Mouse (Mus musculus) gastrocnemius, postnatal 4 days (tissue): ENCODE measurements at regions not wholly inside any gene's neighbourhood (a gene's known extent, or its start where the extent isn't known, plus 50 kb on each side); places are given as distances from the start of the nearest gene placed in this dataset.
"Not testable (repeated sequence)": the region's sequence is repeated elsewhere in the genome, so short reads cannot be mapped to it uniquely, and the experiment has no call there.

ENCODE experiments used
- DNase-seq, 2 experiments: peaks; one replicate each; pipeline ENCODE4 v3.0.0; 2021 to 2022; ENCODE audit warnings: low spot score in 2 of 2, mixed read lengths in 2 of 2

DNA sequence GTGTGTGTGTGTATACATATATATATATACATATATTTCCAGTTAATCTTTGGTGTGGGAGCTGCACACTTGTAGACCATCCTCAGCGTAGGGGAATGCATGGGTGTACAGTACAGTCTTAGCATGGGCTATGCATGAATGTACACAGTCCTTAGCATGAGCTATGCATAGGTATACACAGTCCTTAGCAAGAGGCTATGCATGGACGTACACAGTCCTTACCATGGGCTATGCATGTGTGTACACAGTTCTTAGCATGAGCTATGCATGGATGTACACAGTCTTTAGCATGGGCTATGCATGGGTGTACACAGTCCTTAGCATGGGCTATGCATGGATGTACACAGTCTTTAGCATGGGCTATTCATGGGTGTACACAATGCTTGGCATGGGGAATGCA is 70.5 kb downstream of the Rchy1 start:
- DNase-seq, result no peak

DNA sequence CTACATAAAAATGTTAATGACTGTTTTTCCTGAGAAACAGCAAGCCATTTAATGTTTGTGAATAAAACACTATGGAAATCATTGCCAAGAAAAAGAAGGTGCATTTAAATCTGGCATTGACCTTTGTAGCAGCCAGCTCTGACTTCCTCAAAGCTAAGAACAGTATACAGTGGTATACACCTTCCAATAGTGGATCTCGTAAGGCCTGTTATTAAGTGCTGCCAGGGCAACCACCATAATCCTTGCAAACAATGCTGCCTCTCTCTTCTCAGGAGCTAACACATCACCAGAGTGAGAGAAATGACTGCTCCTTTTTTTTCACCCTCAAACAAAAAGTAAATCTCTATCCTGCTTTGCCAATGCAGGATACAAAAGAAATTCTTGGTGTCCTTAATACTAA is 81.1 kb downstream of the Rchy1 start:
- DNase-seq, result no peak

DNA sequence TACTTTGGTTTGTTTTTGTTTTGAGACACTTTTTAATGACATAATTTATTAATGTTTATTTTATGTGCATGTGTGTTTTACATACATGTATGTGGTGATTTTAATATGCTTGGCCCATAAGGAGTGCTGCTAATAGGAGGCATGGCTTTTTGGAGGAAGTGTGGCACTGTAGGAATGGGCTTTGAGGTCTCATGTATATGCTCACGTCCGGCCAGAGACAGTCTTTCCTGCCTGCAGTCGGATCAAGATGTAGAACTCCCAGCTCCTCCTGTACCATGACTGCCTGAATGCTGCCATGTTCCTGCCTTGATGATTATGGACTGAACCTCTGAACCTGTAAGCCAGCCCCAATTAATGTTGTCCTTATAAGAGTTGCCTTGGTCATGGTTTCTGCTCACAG is 82.6 kb downstream of the Rchy1 start:
- DNase-seq, result no peak

DNA sequence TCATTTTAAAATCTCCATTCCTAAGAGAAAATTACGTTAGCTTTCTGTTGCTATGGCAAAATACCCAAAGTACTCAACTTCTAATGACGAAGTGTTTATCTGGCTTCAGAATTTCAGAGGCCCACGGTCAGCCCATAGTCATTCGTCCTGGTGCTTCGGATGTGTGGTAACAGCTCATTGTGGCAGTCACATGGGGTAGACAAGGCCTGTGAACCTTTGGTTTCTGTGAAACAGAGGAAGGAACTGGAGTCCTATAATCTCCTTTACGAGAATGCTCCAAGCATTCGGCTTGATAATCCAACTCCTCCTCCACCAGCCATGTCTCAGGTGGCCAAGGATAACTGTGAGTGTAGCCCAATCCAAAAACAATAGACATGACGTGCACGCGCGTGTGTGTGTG is 84.2 kb downstream of the Rchy1 start:
- no peak for DNase-seq

DNA sequence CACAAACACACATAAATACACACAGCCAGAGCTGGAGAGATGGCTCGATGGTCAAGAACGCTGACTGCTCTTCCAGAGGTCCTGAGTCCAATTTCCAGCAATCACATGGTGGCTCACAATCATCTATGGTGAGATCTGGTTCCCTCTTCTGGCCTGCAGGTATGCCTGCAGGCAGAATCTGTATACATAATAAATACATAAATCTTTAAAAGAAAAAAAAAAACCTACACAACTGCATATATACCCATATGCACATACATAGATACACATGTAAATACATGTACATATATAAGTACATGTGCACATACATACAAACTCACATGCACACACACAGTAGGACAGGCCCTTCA is 86.2 kb downstream of the Rchy1 start:
- DNase-seq, result no peak

DNA sequence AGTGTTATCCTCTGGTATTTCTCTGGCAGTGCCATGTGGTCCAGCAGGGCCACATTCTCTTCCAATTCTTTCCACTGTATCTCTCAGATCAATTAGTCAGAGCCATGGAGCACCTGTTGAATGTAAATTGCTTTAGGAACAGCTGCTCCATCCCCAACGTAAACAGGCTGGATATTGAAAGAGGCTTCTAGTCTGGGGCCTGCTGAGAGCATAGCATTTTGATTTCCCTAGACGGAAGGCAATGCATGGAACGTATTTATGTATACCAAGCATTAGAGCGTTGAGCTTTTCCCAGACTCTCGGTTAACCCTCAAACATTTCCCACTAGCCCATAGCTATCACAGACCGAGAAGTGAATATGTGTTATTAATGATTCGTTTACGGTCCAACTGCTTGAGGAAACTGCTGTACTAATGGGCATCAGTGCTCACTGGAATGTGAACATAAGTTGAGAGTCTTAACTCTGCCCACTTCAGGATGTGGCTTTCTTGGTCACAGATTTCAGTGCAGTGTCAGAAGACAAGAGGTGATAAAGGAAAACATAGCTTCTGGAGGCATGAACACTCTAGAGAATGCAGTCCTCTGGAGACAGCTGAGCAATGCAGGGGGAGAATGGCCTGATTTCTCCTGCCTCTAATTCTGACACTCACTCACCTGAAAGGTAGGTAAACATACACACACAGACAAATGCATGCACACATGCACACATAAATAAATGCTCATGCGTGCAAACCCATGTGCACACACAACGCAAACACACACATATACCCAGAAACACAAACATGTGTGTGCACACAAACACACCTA is 86.8 kb downstream of the Rchy1 start:
- DNase-seq, result no peak

DNA sequence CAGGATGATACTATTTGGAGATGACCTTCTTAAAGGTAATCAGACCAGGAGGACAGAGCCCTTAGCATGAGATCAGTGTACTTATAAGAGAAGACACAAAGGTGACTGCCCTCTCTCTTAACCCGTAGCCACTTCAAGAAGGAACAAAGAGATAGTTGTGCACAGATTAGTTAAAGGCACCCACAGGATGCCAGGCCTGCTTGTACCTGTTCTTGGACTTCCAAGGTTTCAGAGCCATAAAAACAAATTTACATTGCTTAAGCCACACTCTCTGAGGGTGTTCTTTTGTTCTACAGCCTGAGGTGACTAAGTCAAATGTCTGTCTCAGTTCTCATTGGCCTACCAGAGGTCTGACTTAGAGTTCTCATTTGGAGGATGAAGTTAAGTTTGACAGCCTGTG is 90.1 kb downstream of the Rchy1 start:
- no peak for DNase-seq

DNA sequence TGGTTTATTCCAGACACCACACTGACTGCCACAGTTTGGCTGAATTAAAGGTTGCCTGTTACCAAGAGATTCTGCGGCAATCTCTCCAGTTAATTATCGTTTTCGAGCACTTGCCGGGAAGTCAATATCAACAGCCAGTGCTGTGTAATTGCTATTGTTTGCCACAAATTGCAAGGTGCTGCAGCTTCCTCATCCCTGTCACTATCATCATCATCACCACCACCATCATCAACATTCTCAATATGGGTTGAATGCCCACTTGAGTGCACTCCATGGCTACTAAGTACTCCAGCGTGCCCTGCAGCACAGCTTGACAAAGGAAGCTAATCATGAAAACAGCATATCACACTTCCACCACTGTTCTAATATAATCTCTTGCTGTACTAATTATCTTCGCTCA is 93.1 kb downstream of the Rchy1 start:
- no peak for DNase-seq

DNA sequence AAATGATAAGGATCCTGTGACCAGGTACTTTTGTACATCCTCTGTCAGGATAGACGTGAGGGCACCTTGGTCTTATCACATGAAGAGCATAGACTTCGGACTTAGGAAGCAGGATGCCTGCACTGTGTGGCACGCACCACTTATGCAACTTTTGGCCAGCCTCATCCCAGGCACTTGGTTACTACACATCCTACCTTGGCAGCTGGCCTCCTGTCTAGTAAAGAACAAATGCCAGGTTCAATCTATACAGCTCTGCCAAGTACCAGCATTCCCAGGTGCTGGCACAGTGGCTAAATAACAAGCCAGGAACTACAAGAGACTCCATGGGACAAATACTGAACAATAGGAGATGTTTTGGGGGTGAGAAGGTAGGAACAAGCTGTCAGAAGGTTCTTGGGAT is 96.7 kb downstream of the Rchy1 start:
- no peak for DNase-seq

DNA sequence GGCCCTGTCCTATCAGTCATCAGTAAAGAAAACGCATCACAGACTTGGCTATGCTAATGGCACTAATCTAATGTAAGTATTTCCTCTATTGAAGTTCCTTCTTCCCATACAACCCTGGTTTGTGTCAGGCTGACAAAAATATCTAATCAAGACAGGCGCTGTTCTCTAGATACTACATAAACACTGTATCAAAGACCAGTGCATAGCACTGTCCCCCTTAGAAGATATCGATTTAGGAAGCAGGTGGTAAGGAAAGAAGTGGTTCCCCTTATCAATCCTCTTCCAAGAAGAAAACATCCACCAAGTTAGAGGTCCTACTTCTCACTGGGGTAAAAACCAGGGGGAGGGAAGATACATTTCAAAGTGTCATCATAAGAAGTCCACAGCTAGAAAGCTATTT is 97.5 kb downstream of the Rchy1 start:
- DNase-seq, result no peak

DNA sequence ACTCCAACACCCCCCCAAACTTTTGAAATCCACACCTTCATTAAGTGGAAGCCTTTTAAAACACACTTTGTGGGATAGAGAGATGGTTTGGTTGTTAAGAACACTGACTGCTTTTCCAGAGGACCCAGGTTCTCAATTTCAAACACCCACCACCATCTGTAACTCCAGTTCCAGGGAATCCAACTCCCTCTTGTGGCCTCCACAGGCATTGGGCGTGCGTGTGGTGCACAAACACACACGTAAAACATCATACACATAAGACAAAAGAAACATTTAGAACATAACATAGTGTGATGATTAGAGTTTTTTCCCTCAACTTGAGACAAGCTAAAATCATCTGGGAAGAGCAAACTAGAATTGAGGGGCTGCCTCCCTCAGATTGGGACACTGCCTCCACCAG is 100.0 kb downstream of the Rchy1 start:
- DNase-seq, result no peak

DNA sequence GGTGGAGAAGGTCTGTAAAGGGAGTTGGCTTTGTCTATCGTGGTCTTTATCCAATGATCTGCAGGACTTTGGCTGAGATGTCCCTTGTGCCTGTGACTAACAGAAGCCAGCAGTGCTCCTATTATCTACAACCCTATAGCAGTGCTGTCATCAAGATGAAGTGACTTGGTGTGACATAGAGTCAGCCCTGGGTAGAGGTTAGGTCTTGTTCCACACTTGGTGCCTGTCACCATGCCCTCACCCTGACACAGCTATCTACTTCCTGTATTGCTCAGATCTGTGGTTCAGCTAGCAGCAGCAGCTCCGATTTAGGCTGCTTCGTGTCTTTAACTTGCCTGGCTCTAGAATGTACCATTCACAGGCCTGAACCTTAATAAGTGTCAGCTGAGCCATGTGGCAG is 100.6 kb downstream of the Rchy1 start:
- DNase-seq, result no peak

DNA sequence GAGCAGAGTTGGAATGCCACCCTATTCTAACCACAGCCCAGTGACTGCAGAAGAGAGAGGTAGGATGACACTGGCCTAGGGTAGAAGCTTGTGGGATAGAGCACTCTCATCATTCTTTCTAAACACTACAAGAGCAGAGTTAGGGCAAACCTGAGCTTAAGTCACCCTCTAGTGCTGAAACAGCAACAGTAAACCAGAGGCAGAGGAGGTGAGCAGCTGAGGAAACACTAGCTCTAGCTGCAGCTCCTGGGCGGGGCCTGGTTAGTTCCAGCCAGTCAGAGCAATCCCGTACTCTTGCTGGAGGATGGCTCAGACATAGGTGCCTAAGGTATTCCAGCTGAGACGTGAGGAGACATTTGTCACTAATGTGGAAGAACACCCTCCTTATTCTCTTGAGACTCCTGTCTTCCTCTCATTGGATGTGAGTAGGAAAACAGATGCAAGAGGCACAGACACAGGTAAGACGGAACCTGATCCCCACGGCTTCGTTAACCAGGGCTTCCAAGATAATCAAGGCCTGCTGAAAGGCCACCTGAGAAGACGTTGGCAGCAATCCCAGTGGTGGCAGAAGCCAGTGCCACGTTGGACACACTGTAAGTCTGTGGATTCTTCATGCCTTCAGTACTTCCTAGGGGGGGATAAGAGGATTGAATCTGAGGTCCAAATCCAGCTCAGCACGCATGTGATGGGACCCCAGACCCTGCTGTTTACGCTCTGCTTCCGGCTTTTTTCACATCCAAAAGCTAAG is 101.3 kb downstream of the Rchy1 start:
- DNase-seq, result no peak

DNA sequence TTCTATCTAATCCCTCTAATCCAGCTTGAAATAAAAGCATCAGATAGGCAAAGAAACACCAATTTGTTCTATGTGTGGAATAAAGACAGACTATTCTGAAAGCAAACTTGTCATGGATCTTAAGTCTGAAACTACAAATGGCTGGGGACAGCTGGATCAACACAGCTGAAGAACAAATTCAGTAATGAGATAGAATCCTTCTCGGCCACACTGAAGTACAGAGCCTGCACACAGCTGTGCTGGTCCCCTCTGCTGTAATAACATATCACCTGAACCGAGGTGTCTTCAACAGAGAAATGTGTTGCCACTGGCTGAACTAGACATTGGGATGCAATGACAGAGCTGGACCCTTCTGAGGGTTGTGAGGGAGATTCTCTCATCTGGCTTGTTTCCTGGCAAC is 102.4 kb downstream of the Rchy1 start:
- no peak for DNase-seq

DNA sequence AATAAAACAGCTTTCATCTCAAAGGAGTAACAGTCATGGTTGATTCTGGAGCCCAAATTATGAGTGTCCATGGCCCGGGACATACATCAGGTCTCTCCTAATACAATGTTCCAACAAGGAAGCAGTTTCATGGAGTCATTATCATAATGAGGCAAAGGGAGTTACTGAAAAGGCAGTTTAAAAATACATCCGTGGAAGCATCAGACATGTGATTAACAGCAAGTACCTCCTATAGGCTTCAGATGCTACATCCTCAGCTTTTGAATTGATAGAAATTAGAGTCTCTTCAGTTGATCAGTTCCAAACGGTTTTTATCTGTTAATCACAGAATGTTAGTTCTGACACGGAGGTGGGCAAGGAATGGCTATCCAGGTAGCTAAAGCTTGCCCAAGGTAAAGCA is 110.5 kb downstream of the Rchy1 start:
- DNase-seq, result no peak

DNA sequence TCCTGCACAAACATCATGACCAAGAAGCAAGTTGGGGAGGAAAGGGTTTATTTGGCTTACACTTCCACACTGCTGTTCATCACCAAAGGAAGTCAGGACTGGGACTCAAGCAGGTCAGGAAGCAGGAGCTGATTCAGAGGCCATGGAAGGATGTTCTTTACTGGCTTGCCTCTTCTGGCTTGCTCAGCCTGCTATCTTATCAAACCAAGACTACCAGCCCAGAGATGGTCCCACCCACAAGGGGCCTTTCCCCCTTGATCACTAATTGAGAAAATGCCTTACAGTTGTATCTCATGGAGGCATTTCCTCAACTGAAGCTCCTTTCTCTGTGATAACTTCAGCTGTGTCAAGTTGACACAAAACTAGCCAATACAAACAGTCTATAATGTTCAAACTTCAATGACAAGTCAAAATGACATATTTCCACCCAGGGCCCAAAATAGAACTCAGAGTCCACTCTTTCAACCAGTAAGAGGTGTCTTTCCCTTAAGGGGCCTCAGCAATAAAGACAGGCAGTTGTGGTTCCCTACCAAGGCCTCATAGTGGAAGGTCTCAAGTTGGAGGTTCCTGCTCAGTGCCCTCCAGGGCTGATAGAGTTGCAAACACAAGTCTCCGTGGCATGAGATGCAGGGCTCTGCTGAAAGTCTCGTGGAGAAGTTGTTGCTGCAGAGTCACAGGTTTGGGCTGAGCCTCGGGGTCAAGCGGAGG is 111.9 kb downstream of the Rchy1 start:
- DNase-seq, result not testable (repeated sequence)

DNA sequence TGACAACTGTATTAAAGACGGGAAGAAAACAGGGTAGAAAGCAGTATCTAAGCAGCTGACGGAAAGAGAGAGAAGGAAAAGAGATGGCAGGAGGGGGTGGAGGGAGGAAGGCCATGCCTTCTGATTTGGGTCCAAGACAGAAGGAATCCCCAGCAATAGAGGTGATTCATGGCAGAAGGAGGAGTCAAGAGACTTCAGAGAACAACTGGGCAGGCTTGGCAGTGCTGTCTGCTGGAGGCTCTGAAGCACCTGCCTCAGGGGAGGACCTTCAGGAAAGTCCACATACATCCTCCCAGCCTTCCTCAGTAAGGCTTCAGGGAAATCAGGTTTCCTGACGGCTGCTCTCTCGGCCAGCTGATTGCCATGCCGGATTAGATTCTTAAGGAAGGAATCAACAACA is 112.4 kb downstream of the Rchy1 start:
- DNase-seq, result no peak

DNA sequence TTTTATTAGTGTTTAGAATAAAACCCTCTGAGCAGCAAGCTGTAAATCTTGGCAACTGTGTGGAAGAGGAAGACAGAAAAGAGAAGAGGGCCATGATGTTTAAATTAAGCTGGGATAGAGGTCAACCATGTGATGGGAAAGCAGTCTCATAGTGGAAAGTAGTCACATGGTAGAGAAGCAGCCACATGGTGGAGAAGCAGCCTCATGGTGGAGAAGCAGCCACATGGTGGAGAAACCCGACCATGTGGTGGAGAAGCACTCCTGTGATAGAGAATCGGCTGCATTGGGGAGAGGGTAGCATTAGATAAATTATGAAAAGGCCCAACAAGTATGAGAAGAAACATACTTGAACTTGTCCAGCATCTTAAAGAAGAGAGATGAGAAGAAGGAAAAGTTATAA is 113.3 kb downstream of the Rchy1 start:
- no peak for DNase-seq

DNA sequence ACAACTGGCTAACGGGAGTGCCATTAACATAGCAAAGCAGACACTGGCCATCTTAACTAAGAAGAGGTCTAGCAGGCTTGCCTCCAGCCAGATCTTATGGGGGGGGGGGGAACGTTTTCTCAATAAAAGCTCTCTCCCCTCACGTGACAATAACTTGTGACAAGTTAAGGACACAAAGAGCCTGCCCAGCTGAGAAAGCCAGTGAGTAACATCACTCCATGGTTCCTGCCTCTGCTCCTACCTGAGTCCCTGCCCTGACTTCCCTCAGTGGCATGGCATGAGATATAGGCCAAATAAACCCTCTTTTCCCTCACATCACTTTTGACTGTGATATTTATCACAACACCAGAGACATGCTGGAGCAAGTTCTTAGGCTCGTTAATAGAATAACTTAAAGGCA is 113.8 kb downstream of the Rchy1 start:
- no peak for DNase-seq

DNA sequence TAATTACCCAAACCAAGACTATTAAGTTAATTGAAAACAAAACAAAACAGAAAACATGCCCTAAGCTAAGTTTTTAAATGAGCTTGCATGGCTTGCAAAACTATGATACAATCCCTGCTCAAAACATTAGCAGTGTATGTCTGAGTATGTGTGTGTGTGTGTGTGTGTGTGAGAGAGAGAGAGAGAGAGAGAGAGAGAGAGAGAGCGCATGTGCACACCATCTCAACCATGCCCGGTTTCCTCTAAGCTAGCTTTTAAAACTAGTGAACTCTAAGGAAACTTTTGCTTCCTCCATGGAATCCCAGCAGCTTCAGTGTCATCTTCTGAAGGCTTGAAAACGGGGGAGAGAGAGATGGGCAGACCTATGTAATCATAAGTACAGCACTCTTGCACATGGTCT is 114.3 kb downstream of the Rchy1 start:
- DNase-seq, result no peak

DNA sequence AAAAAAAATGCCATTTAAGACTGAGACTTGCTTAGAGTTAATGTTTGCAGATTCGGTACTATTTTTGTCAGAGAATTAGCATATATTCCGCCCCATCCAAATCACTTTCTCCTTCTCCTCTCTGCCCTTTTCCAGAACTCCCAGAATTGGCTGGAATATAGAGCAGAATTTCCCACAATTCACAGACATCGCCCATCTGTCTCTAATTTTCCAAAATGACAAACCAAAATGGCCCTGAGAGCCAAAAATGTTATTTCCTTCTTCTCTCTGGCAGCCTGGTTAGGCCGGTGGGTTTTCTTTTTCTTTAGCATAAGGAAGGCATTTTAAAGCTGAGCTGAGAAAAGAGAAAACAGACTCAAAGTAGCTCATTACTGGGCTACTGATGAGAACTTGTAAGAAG is 119.8 kb downstream of the Rchy1 start:
- no peak for DNase-seq

DNA sequence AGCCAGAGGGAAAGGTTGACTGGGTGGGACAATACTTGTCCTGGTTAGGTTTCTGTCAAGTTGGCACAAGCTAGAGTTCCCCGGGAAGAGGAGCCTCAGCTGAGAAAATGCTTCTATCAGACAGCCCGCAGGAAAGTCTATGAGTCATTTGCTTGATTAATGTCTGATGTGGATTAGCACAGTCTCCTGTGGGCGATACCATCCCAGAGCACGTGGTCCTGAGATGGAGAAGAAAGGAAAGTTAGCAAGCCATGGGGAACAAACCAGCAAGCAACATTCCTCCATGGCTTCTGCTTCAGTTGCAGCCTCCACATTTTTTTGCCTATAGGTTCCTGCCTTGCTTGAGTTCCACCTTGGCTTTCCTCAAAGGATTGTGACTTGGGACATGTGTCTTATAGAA is 121.8 kb downstream of the Rchy1 start:
- no peak for DNase-seq
